Mouse (Mus musculus): ENCODE data around the gene Gm10203. TPM values are rescaled to one million over a fixed set of nuclear protein-coding genes. Genes with fewer than 3 reads are reported as not detected.

The Gm10203 gene
- polyA plus RNA-seq, 1 experiment from 2014 or later, result not detected

DNA sequence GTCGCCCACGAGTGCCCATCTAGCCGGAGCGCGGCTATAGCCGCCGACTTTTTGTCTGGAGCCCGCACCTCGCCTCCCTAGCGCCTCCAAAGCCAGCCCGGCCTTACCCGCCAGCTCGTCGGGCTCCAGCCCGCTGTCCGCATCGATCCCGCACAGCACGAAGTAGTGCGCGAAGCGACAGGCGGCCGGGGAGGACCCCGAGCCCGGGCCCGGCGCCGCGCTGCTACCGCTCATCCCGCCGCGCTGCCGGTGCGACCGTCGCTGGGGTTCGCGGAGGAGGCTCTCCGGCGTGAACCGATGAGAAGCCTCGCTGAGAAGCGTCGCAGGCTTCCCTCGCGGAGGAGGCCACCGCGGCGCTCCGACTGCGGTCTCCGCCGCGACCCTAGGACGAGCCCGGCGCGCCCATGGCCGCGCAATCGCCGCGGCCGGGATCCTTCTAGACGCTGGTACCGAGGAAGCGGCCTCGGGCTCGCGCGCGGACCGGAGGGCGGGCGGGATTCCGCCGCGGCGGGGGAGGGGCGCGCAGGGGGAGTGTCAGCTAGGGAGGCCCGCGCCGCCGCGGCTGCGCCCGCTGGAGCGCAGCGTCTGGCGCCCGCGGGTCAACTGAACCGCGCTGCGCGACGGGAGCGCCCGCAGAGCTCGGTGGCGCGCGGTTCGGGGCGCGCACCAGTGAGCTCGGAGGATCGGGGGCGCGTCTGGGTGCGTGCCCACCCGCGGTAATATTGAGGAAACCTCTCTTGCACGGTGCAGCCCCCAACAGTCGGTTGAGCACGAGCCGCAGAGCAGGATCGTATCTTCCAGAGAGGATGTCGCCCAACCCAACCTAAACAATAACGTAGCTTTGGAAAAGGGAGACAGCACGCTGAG is 28.7 kb upstream of the Gm10203 start, which contains the start of gene Dennd5b:
TSS of gene Dennd5b (minus strand) at position 605 of the 867 bp plus-strand sequence.
- under 1% methylated on average over 115 of the region's 124 CpGs for WGBS
- H3K4me2 ChIP-seq (ENCODE audit: low read length), result peak within 1 kb of the TSS; percentile 68
- peak within 1 kb of the TSS; percentile 96 for H3K4me3 ChIP-seq (replicated peaks; ENCODE audit: low read depth, low read length)
- peak within 1 kb of the TSS; percentile 97 for H3K9ac ChIP-seq (replicated peaks; ENCODE audit: low read length)
- H3K27me3 ChIP-seq (ENCODE audit: control insufficient read depth, insufficient read depth, low read length), result no peaks in the 10 kb centered on the region
- no peaks in the 10 kb centered on the region for H3K9me3 ChIP-seq (ENCODE audit: control insufficient read depth, low read length)
- peak within 1 kb of the TSS; percentile 99 for H3K27ac ChIP-seq (replicated peaks; ENCODE audit: low read depth, low read length)
- no peaks in the 10 kb centered on the region for H3K36me3 ChIP-seq (ENCODE audit: control insufficient read depth, insufficient read depth, low read length)
- DNase-seq, result peak; percentile 96
- peaks cover 10% of the 10 kb centered on the region for H3K4me1 ChIP-seq (ENCODE audit: control insufficient read depth, insufficient read depth, low read length)
- peak; percentile 94 for ATAC-seq (ENCODE audit: low FRiP score, low TSS enrichment)

DNA sequence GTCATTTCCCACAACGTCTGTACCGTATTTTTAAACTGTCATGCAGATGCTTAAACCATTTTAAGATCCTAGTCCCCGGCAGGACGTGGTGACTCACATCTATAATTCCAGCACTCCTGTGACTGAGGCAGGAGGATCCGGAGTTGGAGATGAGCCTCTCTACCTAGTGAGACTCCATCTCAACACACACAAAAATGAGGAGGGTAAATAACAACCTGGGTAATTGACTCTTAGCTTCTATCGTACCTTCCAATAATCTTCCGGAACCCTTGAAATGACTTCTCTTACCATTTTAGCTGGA is 28.1 kb upstream of the Gm10203 start:
- Histone ChIP-seq H3K27ac (replicated peaks; ENCODE audit: low read depth, low read length) (peak overlapping the region; percentile 99), H3K4me3 (replicated peaks; ENCODE audit: low read depth, low read length) (peak overlapping the region; percentile 96), H3K4me2 (ENCODE audit: low read length) (peak overlapping the region; percentile 68), H3K4me1 (ENCODE audit: control insufficient read depth, insufficient read depth, low read length) (peaks cover 10% of the 10 kb centered on the region), H3K9me3 (ENCODE audit: control insufficient read depth, low read length) (no peaks in the 10 kb centered on the region), H3K36me3 (ENCODE audit: control insufficient read depth, insufficient read depth, low read length) (no peaks in the 10 kb centered on the region), H3K9ac (replicated peaks; ENCODE audit: low read length) (peak overlapping the region; percentile 97), H3K27me3 (ENCODE audit: control insufficient read depth, insufficient read depth, low read length) (no peaks in the 10 kb centered on the region)
- ATAC-seq (ENCODE audit: low FRiP score, low TSS enrichment) (peak; percentile 35; the same call in 1 of the 2 replicates), DNase-seq (no peak)
- WGBS, result 10% methylated on average over 7 of the region's 7 CpGs

DNA sequence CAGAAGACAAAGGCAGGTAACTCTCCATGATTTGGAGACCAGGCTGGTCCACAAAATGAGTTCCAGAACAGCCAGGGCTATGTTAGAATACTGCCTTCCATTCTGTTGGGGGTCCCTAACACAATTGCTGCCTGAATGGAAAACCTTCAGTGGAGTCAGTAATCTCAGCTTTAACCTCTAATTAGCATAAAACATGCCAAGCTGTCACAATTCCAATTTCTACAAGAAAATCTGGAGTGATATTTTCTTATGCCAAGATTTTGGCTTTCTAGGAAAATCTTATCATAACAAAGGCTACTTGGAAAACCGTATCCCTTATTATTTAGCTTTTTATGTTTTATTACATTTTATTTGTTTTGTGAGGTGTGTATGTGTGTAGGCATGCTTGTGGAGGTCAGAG is 26.5 kb upstream of the Gm10203 start:
- Histone ChIP-seq H3K27ac (replicated peaks; ENCODE audit: low read depth, low read length) (no peak overlapping the region), H3K9ac (replicated peaks; ENCODE audit: low read length) (no peak overlapping the region), H3K36me3 (ENCODE audit: control insufficient read depth, insufficient read depth, low read length) (no peaks in the 10 kb centered on the region), H3K4me2 (ENCODE audit: low read length) (no peak overlapping the region), H3K4me3 (replicated peaks; ENCODE audit: low read depth, low read length) (no peak overlapping the region), H3K4me1 (ENCODE audit: control insufficient read depth, insufficient read depth, low read length) (peaks cover 10% of the 10 kb centered on the region), H3K9me3 (ENCODE audit: control insufficient read depth, low read length) (no peaks in the 10 kb centered on the region), H3K27me3 (ENCODE audit: control insufficient read depth, insufficient read depth, low read length) (no peaks in the 10 kb centered on the region)
- ATAC-seq (ENCODE audit: low FRiP score, low TSS enrichment) (no peak), DNase-seq (no peak)
- WGBS, result 97% methylated on average over 1 of the region's 1 CpGs

GRCm38 (mm10) chr6:149107615-149108014 is 22.4 kb upstream of the Gm10203 start:
- no peak overlapping the region for H3K27ac ChIP-seq (replicated peaks; ENCODE audit: low read depth, low read length)
- ATAC-seq (ENCODE audit: low FRiP score, low TSS enrichment) (no peak), DNase-seq (no peak)
- H3K4me3 ChIP-seq (replicated peaks; ENCODE audit: low read depth, low read length), result no peak overlapping the region
- H3K4me2 ChIP-seq (ENCODE audit: low read length), result no peak overlapping the region
- no peak overlapping the region for H3K9ac ChIP-seq (replicated peaks; ENCODE audit: low read length)
- no peaks in the 10 kb centered on the region for H3K36me3 ChIP-seq (ENCODE audit: control insufficient read depth, insufficient read depth, low read length)
- no peaks in the 10 kb centered on the region for H3K27me3 ChIP-seq (ENCODE audit: control insufficient read depth, insufficient read depth, low read length)
- H3K4me1 ChIP-seq (ENCODE audit: control insufficient read depth, insufficient read depth, low read length), result no peaks in the 10 kb centered on the region
- 78% methylated on average over 3 of the region's 3 CpGs for WGBS
- H3K9me3 ChIP-seq (ENCODE audit: control insufficient read depth, low read length), result no peaks in the 10 kb centered on the region

- H3K9me3 ChIP-seq (ENCODE audit: control insufficient read depth, low read length), result no peaks in the 10 kb centered on the region
- H3K27me3 ChIP-seq (ENCODE audit: control insufficient read depth, insufficient read depth, low read length), result no peaks in the 10 kb centered on the region
- H3K36me3 ChIP-seq (ENCODE audit: control insufficient read depth, insufficient read depth, low read length), result no peaks in the 10 kb centered on the region
- H3K4me3 ChIP-seq (replicated peaks; ENCODE audit: low read depth, low read length), result no peak overlapping the region
- WGBS, result 78% methylated on average over 2 of the region's 2 CpGs
- no peak for ATAC-seq (ENCODE audit: low FRiP score, low TSS enrichment)
- no peak for DNase-seq
- H3K4me2 ChIP-seq (ENCODE audit: low read length), result no peak overlapping the region
- H3K27ac ChIP-seq (replicated peaks; ENCODE audit: low read depth, low read length), result no peak overlapping the region
- no peaks in the 10 kb centered on the region for H3K4me1 ChIP-seq (ENCODE audit: control insufficient read depth, insufficient read depth, low read length)
- H3K9ac ChIP-seq (replicated peaks; ENCODE audit: low read length), result no peak overlapping the region
These were observed 21.1 kb upstream of the Gm10203 start for GRCm38 (mm10) chr6:149108909-149109308.

- ATAC-seq (ENCODE audit: low FRiP score, low TSS enrichment), result no peak
- no peak overlapping the region for H3K4me2 ChIP-seq (ENCODE audit: low read length)
- H3K4me1 ChIP-seq (ENCODE audit: control insufficient read depth, insufficient read depth, low read length), result no peaks in the 10 kb centered on the region
- no peak overlapping the region for H3K9ac ChIP-seq (replicated peaks; ENCODE audit: low read length)
- no peaks in the 10 kb centered on the region for H3K9me3 ChIP-seq (ENCODE audit: control insufficient read depth, low read length)
- no peak for DNase-seq
- no peaks in the 10 kb centered on the region for H3K36me3 ChIP-seq (ENCODE audit: control insufficient read depth, insufficient read depth, low read length)
- no peak overlapping the region for H3K4me3 ChIP-seq (replicated peaks; ENCODE audit: low read depth, low read length)
- H3K27me3 ChIP-seq (ENCODE audit: control insufficient read depth, insufficient read depth, low read length), result no peaks in the 10 kb centered on the region
- no peak overlapping the region for H3K27ac ChIP-seq (replicated peaks; ENCODE audit: low read depth, low read length)
These were observed 13.0 kb upstream of the Gm10203 start for GRCm38 (mm10) chr6:149116992-149117391.

DNA sequence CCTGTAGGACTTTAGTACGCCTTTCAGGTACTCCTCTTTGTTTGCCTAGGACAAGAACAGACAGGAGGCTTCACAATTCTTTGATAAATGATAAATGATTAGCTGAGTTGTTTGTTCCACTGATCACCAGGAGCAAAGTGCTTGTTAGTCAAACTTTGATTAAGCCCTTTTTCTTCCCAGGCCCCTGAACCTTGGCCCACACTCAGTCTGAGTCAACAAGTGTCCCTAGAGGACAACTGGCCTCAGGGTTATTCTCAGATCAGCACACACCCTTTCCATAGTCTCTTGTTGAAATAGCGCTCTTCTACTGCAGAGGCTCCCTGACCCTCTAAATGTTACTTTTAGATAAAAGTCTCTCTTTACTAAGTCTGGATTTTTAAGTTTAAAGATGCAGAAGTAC is 11.0 kb upstream of the Gm10203 start:
- ATAC-seq (ENCODE audit: low FRiP score, low TSS enrichment), result no peak
- H3K4me3 ChIP-seq (replicated peaks; ENCODE audit: low read depth, low read length), result no peak overlapping the region

DNA sequence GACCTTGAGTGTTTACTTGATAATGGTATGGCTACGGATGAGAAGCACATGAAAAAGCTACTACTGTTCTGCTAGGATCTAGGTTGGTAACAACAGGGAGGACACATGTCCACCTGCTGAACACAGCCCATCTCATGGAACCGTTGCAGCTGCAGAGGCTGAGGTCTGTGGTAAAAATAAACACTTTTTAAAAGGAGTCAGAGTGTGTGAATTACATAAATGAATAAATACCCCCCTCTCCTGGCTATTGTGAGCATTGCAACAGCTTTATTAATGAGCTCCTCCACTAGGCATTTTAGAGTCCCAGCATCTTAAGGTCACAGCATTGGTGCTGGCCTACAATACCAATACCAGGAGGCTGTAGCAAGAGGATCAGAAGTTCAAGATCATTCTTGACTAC is 10.1 kb upstream of the Gm10203 start:
- H3K36me3 ChIP-seq (ENCODE audit: control insufficient read depth, insufficient read depth, low read length), result no peaks in the 10 kb centered on the region
- peak; percentile 92 for DNase-seq
- no peak overlapping the region for H3K4me3 ChIP-seq (replicated peaks; ENCODE audit: low read depth, low read length)
- no peaks in the 10 kb centered on the region for H3K27me3 ChIP-seq (ENCODE audit: control insufficient read depth, insufficient read depth, low read length)
- 0 out of 2 replicates have a peak, but pooled peaks have one; percentile 17 for ATAC-seq (ENCODE audit: low FRiP score, low TSS enrichment)
- H3K4me2 ChIP-seq (ENCODE audit: low read length), result no peak overlapping the region
- H3K4me1 ChIP-seq (ENCODE audit: control insufficient read depth, insufficient read depth, low read length), result no peaks in the 10 kb centered on the region
- H3K9me3 ChIP-seq (ENCODE audit: control insufficient read depth, low read length), result no peaks in the 10 kb centered on the region
- H3K27ac ChIP-seq (replicated peaks; ENCODE audit: low read depth, low read length), result no peak overlapping the region
- no peak overlapping the region for H3K9ac ChIP-seq (replicated peaks; ENCODE audit: low read length)
- WGBS, result 47% methylated on average over 2 of the region's 2 CpGs

More for the DNA sequence above, 11.0 kb upstream of the Gm10203 start:
- H3K9ac ChIP-seq (replicated peaks; ENCODE audit: low read length), result no peak overlapping the region
- no peaks in the 10 kb centered on the region for H3K27me3 ChIP-seq (ENCODE audit: control insufficient read depth, insufficient read depth, low read length)
- no peak for DNase-seq
- H3K36me3 ChIP-seq (ENCODE audit: control insufficient read depth, insufficient read depth, low read length), result no peaks in the 10 kb centered on the region
- H3K27ac ChIP-seq (replicated peaks; ENCODE audit: low read depth, low read length), result no peak overlapping the region
- H3K9me3 ChIP-seq (ENCODE audit: control insufficient read depth, low read length), result no peaks in the 10 kb centered on the region
- H3K4me1 ChIP-seq (ENCODE audit: control insufficient read depth, insufficient read depth, low read length), result no peaks in the 10 kb centered on the region
- WGBS, result 75% methylated on average over 2 of the region's 2 CpGs
- no peak overlapping the region for H3K4me2 ChIP-seq (ENCODE audit: low read length)

GRCm38 (mm10) chr6:149123042-149123441 is 6.9 kb upstream of the Gm10203 start:
- ATAC-seq (ENCODE audit: low FRiP score, low TSS enrichment) (no peak), DNase-seq (no peak)
- no peaks in the 10 kb centered on the region for H3K4me1 ChIP-seq (ENCODE audit: control insufficient read depth, insufficient read depth, low read length)
- H3K9ac ChIP-seq (replicated peaks; ENCODE audit: low read length), result no peak overlapping the region
- H3K27me3 ChIP-seq (ENCODE audit: control insufficient read depth, insufficient read depth, low read length), result no peaks in the 10 kb centered on the region
- H3K27ac ChIP-seq (replicated peaks; ENCODE audit: low read depth, low read length), result no peak overlapping the region
- H3K4me2 ChIP-seq (ENCODE audit: low read length), result no peak overlapping the region
- H3K36me3 ChIP-seq (ENCODE audit: control insufficient read depth, insufficient read depth, low read length), result no peaks in the 10 kb centered on the region
- 86% methylated on average over 3 of the region's 3 CpGs for WGBS
- H3K4me3 ChIP-seq (replicated peaks; ENCODE audit: low read depth, low read length), result no peak overlapping the region
- no peaks in the 10 kb centered on the region for H3K9me3 ChIP-seq (ENCODE audit: control insufficient read depth, low read length)
